ENCODE assay signal across 12 mouse cellular contexts in genomic region chr5:35035141-35035540, GRCm38 (mm10). TPM values are rescaled to one million over a fixed set of nuclear protein-coding genes. Genes with fewer than 3 reads are reported as not detected.
DNase-seq lines count a peak whose midpoint lies in the region; ATAC-seq and TF ChIP-seq lines count a peak whose summit lies in the region.
"Had no signal": no experiment of that assay in that cellular context is flagged by ENCODE, and none has a peak within 500 bp of the region (broad histone marks: within the 10 kb centered on the region; RNA-seq: fewer than 3 reads in every experiment).

No protein-coding gene starts in this region.

- no peaks in the 10 kb centered on the region for H3K9me3 ChIP-seq in embryonic facial prominence, embryonic 15.5 days (replicated peaks)
- H3K9me3 ChIP-seq in embryonic facial prominence, embryonic 10.5 days: no peaks in the 10 kb centered on the region
- H3K9me3 ChIP-seq in hindbrain, embryonic 13.5 days: no peaks in the 10 kb centered on the region
- H3K9me3 ChIP-seq in hindbrain, embryonic 14.5 days (ENCODE audit: control insufficient read depth, low read length): no peaks in the 10 kb centered on the region
- no peaks in the 10 kb centered on the region for H3K9me3 ChIP-seq in liver, embryonic 16.5 days (replicated peaks; ENCODE audit: control insufficient read depth, low read length)
- no peaks in the 10 kb centered on the region for H3K9me3 ChIP-seq in forebrain, embryonic 11.5 days (ENCODE audit: control insufficient read depth, low read length)
- H3K9me3 ChIP-seq: forebrain, embryonic 15.5 days; midbrain, embryonic 15.5 days had no signal

- WGBS in embryonic facial prominence, embryonic 15.5 days: 88% methylated on average over 5 of the region's 5 CpGs
- WGBS in embryonic facial prominence, embryonic 10.5 days: 87% methylated on average over 5 of the region's 5 CpGs
- 91% methylated on average over 5 of the region's 5 CpGs for WGBS in hindbrain, embryonic 13.5 days
- 85% methylated on average over 5 of the region's 5 CpGs for WGBS in hindbrain, embryonic 14.5 days
- WGBS in bone marrow, adult 2 months: 15% methylated on average over 5 of the region's 5 CpGs
- 28% methylated on average over 5 of the region's 5 CpGs for WGBS in liver, embryonic 16.5 days (ENCODE audit: insufficient replicate concordance)
- WGBS in forebrain, embryonic 11.5 days: 94% methylated on average over 5 of the region's 5 CpGs
- WGBS in thymus, adult 2 months: 35% methylated on average over 5 of the region's 5 CpGs

- H3K27me3 ChIP-seq in embryonic facial prominence, embryonic 15.5 days: no peaks in the 10 kb centered on the region
- H3K27me3 ChIP-seq in embryonic facial prominence, embryonic 10.5 days (replicated peaks; ENCODE audit: low read depth, poor library complexity, severe bottlenecking): no peaks in the 10 kb centered on the region
- no peaks in the 10 kb centered on the region for H3K27me3 ChIP-seq in hindbrain, embryonic 13.5 days
- H3K27me3 ChIP-seq in hindbrain, embryonic 14.5 days (ENCODE audit: control insufficient read depth, insufficient read depth, low read length): no peaks in the 10 kb centered on the region
- no peaks in the 10 kb centered on the region for H3K27me3 ChIP-seq in liver, embryonic 16.5 days (ENCODE audit: control insufficient read depth, insufficient read depth, low read depth, low read length)
- H3K27me3 ChIP-seq in forebrain, embryonic 11.5 days (ENCODE audit: control insufficient read depth, insufficient read depth, low read length): no peaks in the 10 kb centered on the region
- H3K27me3 ChIP-seq in thymus, adult 2 months (ENCODE audit: control insufficient read depth, insufficient read depth, low read length): no peaks in the 10 kb centered on the region
- H3K27me3 ChIP-seq: forebrain, embryonic 15.5 days; midbrain, embryonic 15.5 days had no signal

- TF ChIP-seq CTCF in bone marrow, adult 2 months (IDR thresholded peaks at IDR 0.05; ENCODE audit: control insufficient read depth, insufficient read depth, low read length): no peak
- no peak for TF ChIP-seq CTCF in thymus, adult 2 months (IDR thresholded peaks at IDR 0.05; ENCODE audit: borderline replicate concordance, control insufficient read depth, extremely low read depth, insufficient read depth, low read length, poor library complexity)

- H3K36me3 ChIP-seq in embryonic facial prominence, embryonic 15.5 days: peaks cover 42% of the 10 kb centered on the region
- H3K36me3 ChIP-seq in embryonic facial prominence, embryonic 10.5 days (replicated peaks): peaks cover 59% of the 10 kb centered on the region
- peaks cover 49% of the 10 kb centered on the region for H3K36me3 ChIP-seq in hindbrain, embryonic 13.5 days
- peaks cover 33% of the 10 kb centered on the region for H3K36me3 ChIP-seq in hindbrain, embryonic 14.5 days (replicated peaks; ENCODE audit: control insufficient read depth, insufficient read depth)
- H3K36me3 ChIP-seq in liver, embryonic 16.5 days (ENCODE audit: control insufficient read depth, insufficient read depth): peaks cover 5% of the 10 kb centered on the region; the same call in 1 of the 2 replicates
- no peaks in the 10 kb centered on the region for H3K36me3 ChIP-seq in forebrain, embryonic 11.5 days (ENCODE audit: control insufficient read depth, insufficient read depth, low read length)
- H3K36me3 ChIP-seq in thymus, adult 2 months (ENCODE audit: control insufficient read depth, insufficient read depth, low read length): no peaks in the 10 kb centered on the region
- H3K36me3 ChIP-seq: midbrain, embryonic 15.5 days had no signal

- H3K4me2 ChIP-seq in embryonic facial prominence, embryonic 15.5 days (replicated peaks): no peak overlapping the region
- no peak overlapping the region for H3K4me2 ChIP-seq in hindbrain, embryonic 13.5 days
- H3K4me2 ChIP-seq in hindbrain, embryonic 14.5 days (replicated peaks): no peak overlapping the region
- no peak overlapping the region for H3K4me2 ChIP-seq in liver, embryonic 16.5 days (ENCODE audit: low read depth, low read length)
- no peak overlapping the region for H3K4me2 ChIP-seq in forebrain, embryonic 11.5 days (ENCODE audit: low read depth, low read length, severe bottlenecking)
- H3K4me2 ChIP-seq: forebrain, embryonic 15.5 days; midbrain, embryonic 15.5 days had no signal

- no peak for TF ChIP-seq POLR2A in bone marrow, adult 2 months (IDR thresholded peaks at IDR 0.05; ENCODE audit: borderline replicate concordance, control insufficient read depth, low read depth, low read length)
- TF ChIP-seq POLR2A in thymus, adult 2 months (IDR thresholded peaks at IDR 0.05; ENCODE audit: control insufficient read depth, extremely low read depth, insufficient read depth, low read length, poor library complexity): no peak

- 0 out of 2 replicates have a peak overlapping the region, but pooled peaks have one; percentile 12 for H3K27ac ChIP-seq in embryonic facial prominence, embryonic 15.5 days (replicated peaks)
- H3K27ac ChIP-seq in embryonic facial prominence, embryonic 10.5 days (replicated peaks): no peak overlapping the region
- H3K27ac ChIP-seq in hindbrain, embryonic 13.5 days: peak overlapping the region; percentile 35; the same call in 1 of the 2 replicates
- no peak overlapping the region for H3K27ac ChIP-seq in hindbrain, embryonic 14.5 days
- peak overlapping the region; percentile 42 for H3K27ac ChIP-seq in bone marrow, adult 2 months (ENCODE audit: control insufficient read depth, insufficient read depth, low read depth, low read length, poor library complexity)
- H3K27ac ChIP-seq in liver, embryonic 16.5 days (ENCODE audit: low read length): peak overlapping the region; percentile 30; the same call in 1 of the 2 replicates
- no peak overlapping the region for H3K27ac ChIP-seq in forebrain, embryonic 11.5 days (ENCODE audit: low read depth, low read length)
- H3K27ac ChIP-seq in thymus, adult 2 months (ENCODE audit: control insufficient read depth, insufficient read depth, low read length): no peak overlapping the region
- H3K27ac ChIP-seq: forebrain, embryonic 15.5 days; midbrain, embryonic 15.5 days had no signal

- no peak overlapping the region for H3K9ac ChIP-seq in embryonic facial prominence, embryonic 15.5 days
- no peak overlapping the region for H3K9ac ChIP-seq in hindbrain, embryonic 13.5 days
- no peak overlapping the region for H3K9ac ChIP-seq in hindbrain, embryonic 14.5 days
- H3K9ac ChIP-seq in liver, embryonic 16.5 days (ENCODE audit: low read depth, low read length): no peak overlapping the region; the same call in 1 of the 2 replicates
- H3K9ac ChIP-seq in forebrain, embryonic 11.5 days (ENCODE audit: low read length): no peak overlapping the region
- H3K9ac ChIP-seq: forebrain, embryonic 15.5 days; midbrain, embryonic 15.5 days had no signal

- H3K4me1 ChIP-seq in embryonic facial prominence, embryonic 15.5 days: peaks cover 14% of the 10 kb centered on the region
- H3K4me1 ChIP-seq in embryonic facial prominence, embryonic 10.5 days: 0 out of 2 replicates have a peak, but pooled peaks cover 4% of the 10 kb centered on the region
- H3K4me1 ChIP-seq in hindbrain, embryonic 13.5 days (replicated peaks): peaks cover 6% of the 10 kb centered on the region; the same call in 1 of the 2 replicates
- no peaks in the 10 kb centered on the region for H3K4me1 ChIP-seq in hindbrain, embryonic 14.5 days (replicated peaks; ENCODE audit: control insufficient read depth, insufficient read depth, low read length)
- no peaks in the 10 kb centered on the region; the same call in 1 of the 2 replicates for H3K4me1 ChIP-seq in bone marrow, adult 2 months (ENCODE audit: control insufficient read depth, insufficient read depth, low read length)
- peaks cover 22% of the 10 kb centered on the region for H3K4me1 ChIP-seq in liver, embryonic 16.5 days (ENCODE audit: control insufficient read depth, low read depth, low read length)
- no peaks in the 10 kb centered on the region for H3K4me1 ChIP-seq in forebrain, embryonic 11.5 days (replicated peaks; ENCODE audit: control insufficient read depth, insufficient read depth, low read length)
- peaks cover 6% of the 10 kb centered on the region; the same call in 1 of the 2 replicates for H3K4me1 ChIP-seq in thymus, adult 2 months (replicated peaks; ENCODE audit: control insufficient read depth, insufficient read depth, low read length)
- H3K4me1 ChIP-seq: midbrain, embryonic 15.5 days had no signal

- no peak overlapping the region for H3K4me3 ChIP-seq in embryonic facial prominence, embryonic 15.5 days (replicated peaks)
- no peak overlapping the region for H3K4me3 ChIP-seq in embryonic facial prominence, embryonic 10.5 days
- no peak overlapping the region for H3K4me3 ChIP-seq in hindbrain, embryonic 13.5 days
- no peak overlapping the region for H3K4me3 ChIP-seq in hindbrain, embryonic 14.5 days (replicated peaks; ENCODE audit: low read length)
- H3K4me3 ChIP-seq in bone marrow, adult 2 months (replicated peaks; ENCODE audit: control insufficient read depth, low read depth, low read length): no peak overlapping the region
- H3K4me3 ChIP-seq in liver, embryonic 16.5 days (ENCODE audit: low read depth, low read length): no peak overlapping the region
- no peak overlapping the region for H3K4me3 ChIP-seq in forebrain, embryonic 11.5 days (ENCODE audit: low read depth, low read length)
- H3K4me3 ChIP-seq in thymus, adult 2 months (ENCODE audit: control insufficient read depth, insufficient read depth, low read length): no peak overlapping the region
- H3K4me3 ChIP-seq: forebrain, embryonic 15.5 days; midbrain, embryonic 15.5 days had no signal

- DNase-seq in embryonic facial prominence, embryonic 10.5 days (ENCODE audit: low spot score): no peak
- no peak for DNase-seq in hindbrain, embryonic 14.5 days (ENCODE audit: low spot score)
- no peak for DNase-seq in forebrain, embryonic 11.5 days (ENCODE audit: low spot score)
- no peak for DNase-seq in thymus, adult 2 months
- DNase-seq: adrenal gland, postnatal 14 days had no signal

- ATAC-seq in embryonic facial prominence, embryonic 15.5 days (ENCODE audit: insufficient number of reproducible peaks, low FRiP score, low TSS enrichment, low read depth): no peak
- ATAC-seq in hindbrain, embryonic 13.5 days (ENCODE audit: low FRiP score): no peak
- no peak for ATAC-seq in hindbrain, embryonic 14.5 days (ENCODE audit: low FRiP score)
- no peak for ATAC-seq in liver, embryonic 16.5 days (ENCODE audit: low read depth)
- no peak for ATAC-seq in forebrain, embryonic 11.5 days (replicated peaks; ENCODE audit: low FRiP score)
- ATAC-seq: forebrain, embryonic 15.5 days; intestine, postnatal 0 days; midbrain, embryonic 15.5 days had no signal

RNA-seq across cellular contexts. Expression of gene Hgfac, which starts 6.2 kb away (rescaled TPM):
- polyA plus RNA-seq in embryonic facial prominence, embryonic 15.5 days (2015; fragmentation: Nextera tagmentation; extraction: Ambion mirVana): 0.29 and 0.71 TPM in 2 replicates
- 0.08 and 0.82 TPM in 2 replicates for polyA plus RNA-seq in embryonic facial prominence, embryonic 10.5 days (2016; fragmentation: Nextera tagmentation; extraction: Ambion mirVana)
- polyA plus RNA-seq in hindbrain, embryonic 13.5 days (2015; fragmentation: Nextera tagmentation; extraction: Ambion mirVana): 0.47 TPM in 2 replicates
- polyA plus RNA-seq in hindbrain, embryonic 14.5 days (2014; fragmentation: Nextera tagmentation; extraction: Ambion mirVana): 0.48 and 0.72 TPM in 2 replicates
- polyA plus RNA-seq in bone marrow, adult 2 months (2011; ENCODE audit: insufficient read depth, insufficient read length, low replicate concordance, missing spikeins): 3.7 and 5.8 TPM in 2 replicates
- 214 and 277 TPM in 2 replicates for polyA plus RNA-seq in liver, embryonic 16.5 days (2015; fragmentation: Nextera tagmentation; extraction: Ambion mirVana)
- polyA plus RNA-seq in forebrain, embryonic 11.5 days (2014; fragmentation: Nextera tagmentation; extraction: Ambion mirVana): 0.17 and 0.45 TPM in 2 replicates
- 5.7 and 6.5 TPM in 2 replicates for polyA plus RNA-seq in thymus, adult 2 months (2012; rRNA removed)

RNA-seq across cellular contexts. Expression of gene Dok7, which starts 21.4 kb away (rescaled TPM):
- 9.6 and 11.1 TPM in 2 replicates for polyA plus RNA-seq in embryonic facial prominence, embryonic 15.5 days (2015; fragmentation: Nextera tagmentation; extraction: Ambion mirVana)
- 0.34 and 0.35 TPM in 2 replicates for polyA plus RNA-seq in embryonic facial prominence, embryonic 10.5 days (2016; fragmentation: Nextera tagmentation; extraction: Ambion mirVana)
- polyA plus RNA-seq in hindbrain, embryonic 13.5 days (2015; fragmentation: Nextera tagmentation; extraction: Ambion mirVana): 3.9 and 4.9 TPM in 2 replicates
- polyA plus RNA-seq in hindbrain, embryonic 14.5 days (2014; fragmentation: Nextera tagmentation; extraction: Ambion mirVana): 5.5 and 7.1 TPM in 2 replicates
- 0.34 TPM in 1 of 2 replicates, not detected in the other for polyA plus RNA-seq in bone marrow, adult 2 months (2011; ENCODE audit: insufficient read depth, insufficient read length, low replicate concordance, missing spikeins)
- 0.08 and 0.19 TPM in 2 replicates for polyA plus RNA-seq in liver, embryonic 16.5 days (2015; fragmentation: Nextera tagmentation; extraction: Ambion mirVana)
- polyA plus RNA-seq in forebrain, embryonic 11.5 days (2014; fragmentation: Nextera tagmentation; extraction: Ambion mirVana): 0.16 TPM in 1 of 2 replicates, not detected in the other
- polyA plus RNA-seq in thymus, adult 2 months (2012; rRNA removed): 0.45 and 2.0 TPM in 2 replicates

Comparison
In these comparisons a context has a peak if more than half of its experiments do, and no peak if none do; other contexts are left out.
1. H3K27ac ChIP-seq: peak in embryonic facial prominence, embryonic 15.5 days (single experiment), hindbrain, embryonic 13.5 days (single experiment), bone marrow, adult 2 months (single experiment) and liver, embryonic 16.5 days (single experiment); none in embryonic facial prominence, embryonic 10.5 days (single experiment), hindbrain, embryonic 14.5 days (single experiment), forebrain, embryonic 11.5 days (single experiment) and thymus, adult 2 months (single experiment).
2. RNA of gene Hgfac, which starts 6.2 kb away (polyA plus RNA-seq): 214 to 277 TPM in liver, embryonic 16.5 days; 3.7 to 5.8 TPM in bone marrow, adult 2 months, 5.7 to 6.5 TPM in thymus, adult 2 months, 0.08 to 0.82 TPM in embryonic facial prominence, embryonic 10.5 days, 0.48 to 0.72 TPM in hindbrain, embryonic 14.5 days, 0.29 to 0.71 TPM in embryonic facial prominence, embryonic 15.5 days, 0.47 TPM in hindbrain, embryonic 13.5 days and 0.17 to 0.45 TPM in forebrain, embryonic 11.5 days; every median in the first group is over 10 times any median in the second.